Mouse (Mus musculus) lung, embryonic 16.5 days (tissue): ENCODE measurements around the gene Bglap. TPM values are rescaled to one million over a fixed set of nuclear protein-coding genes. Genes with fewer than 3 reads are reported as not detected.
"Not testable (repeated sequence)": the region's sequence is repeated elsewhere in the genome, so short reads cannot be mapped to it uniquely, and the experiment has no call there.

Experiments used
- ATAC-seq: fragments of 200-750 bp; cut with Nextera tagmentation; 2 replicates; pipeline ENCODE4 v1.8.0; 2017; ENCODE audit warnings: low read depth, mild to moderate bottlenecking, moderate library complexity
- H3K27ac ChIP-seq: fragments of 300-500 bp; sonication (generic); 2 replicates; pipeline ENCODE4 v1.5.1; 2014; ENCODE audit warnings: mild to moderate bottlenecking, control low read depth, low read length
- H3K27me3 ChIP-seq: fragments of 300-500 bp; sonication (generic); 2 replicates; pipeline ENCODE4 v1.6.1; 2014; ENCODE audit warnings: low read depth, low read length, mixed read lengths; ENCODE audit not compliant: control insufficient read depth, insufficient read depth
- H3K36me3 ChIP-seq: fragments of 300-500 bp; sonication (generic); 2 replicates; pipeline ENCODE4 v1.6.1; 2014; ENCODE audit warnings: low read length; ENCODE audit not compliant: control insufficient read depth, insufficient read depth
- H3K4me1 ChIP-seq: fragments of 300-500 bp; sonication (generic); replicated peaks from 2 replicates; pipeline ENCODE4 v1.6.1; 2014; ENCODE audit warnings: low read length, mixed read lengths; ENCODE audit not compliant: control insufficient read depth, insufficient read depth
- H3K4me2 ChIP-seq: fragments of 300-500 bp; sonication (generic); 2 replicates; pipeline ENCODE4 v1.6.1; 2014; ENCODE audit warnings: low read depth, low read length, control low read depth
- H3K4me3 ChIP-seq: fragments of 300-500 bp; sonication (generic); 2 replicates; pipeline ENCODE4 v1.5.1; 2014; ENCODE audit warnings: mild to moderate bottlenecking, low read length, control low read depth
- H3K9ac ChIP-seq: fragments of 300-500 bp; sonication (generic); 2 replicates; pipeline ENCODE4 v1.6.1; 2014; ENCODE audit warnings: low read length, control low read depth
- H3K9me3 ChIP-seq: fragments of 300-500 bp; sonication (generic); 2 replicates; pipeline ENCODE4 v1.6.1; 2016; ENCODE audit warnings: low read length; ENCODE audit not compliant: control insufficient read depth
- WGBS: fragments of 180-500 bp; shearing (Covaris S2); extraction: QIAGEN DNeasy Blood & Tissue Kit; methylation state at CpG from one replicate; pipeline ENCODE4 v1.1.7; 2014; 5-methylcytosine and 5-hydroxymethylcytosine counted together
- polyA plus RNA-seq: library from polyadenylated mRNA; unstranded; fragments of >200 nt; fragmentation: Nextera tagmentation; extraction: Ambion mirVana; gene quantifications from 2 replicates; pipeline ENCODE4 v1.2.1, GENCODE M21; 2015

Bglap gene
- polyA plus RNA-seq, 1 experiment from 2014 or later = 0.94 TPM

DNA sequence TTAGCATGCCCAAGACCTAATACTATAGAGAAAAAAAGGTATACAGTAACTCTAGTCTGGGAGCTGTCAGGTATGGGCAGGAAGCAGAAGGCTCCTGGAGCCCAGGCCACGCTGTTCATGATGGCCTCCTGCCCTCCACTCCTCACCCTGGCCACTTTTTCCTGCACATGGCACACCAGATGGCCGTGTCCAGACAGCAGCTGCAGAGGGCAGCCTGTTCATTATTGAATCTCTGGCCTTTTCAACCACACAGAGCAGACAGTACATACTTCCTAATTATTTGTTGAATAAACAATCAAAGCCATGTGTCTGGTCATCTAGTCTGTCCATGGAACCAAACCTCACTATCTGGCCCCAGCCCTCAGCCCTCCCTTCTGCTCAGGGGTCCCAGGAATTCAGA, 14.4 kb upstream of the Bglap start:
- no peak overlapping the region for H3K9ac ChIP-seq
- ATAC-seq = no peak
- no peak overlapping the region for H3K4me3 ChIP-seq
- H3K36me3 ChIP-seq = peaks cover 12% of the 10 kb centered on the region
- no peaks in the 10 kb centered on the region for H3K27me3 ChIP-seq
- no peak overlapping the region for H3K4me2 ChIP-seq
- no peak overlapping the region for H3K27ac ChIP-seq
- WGBS = 81% methylated on average over 2 of the region's 2 CpGs
- no peaks in the 10 kb centered on the region for H3K9me3 ChIP-seq
- H3K4me1 ChIP-seq = no peaks in the 10 kb centered on the region

DNA sequence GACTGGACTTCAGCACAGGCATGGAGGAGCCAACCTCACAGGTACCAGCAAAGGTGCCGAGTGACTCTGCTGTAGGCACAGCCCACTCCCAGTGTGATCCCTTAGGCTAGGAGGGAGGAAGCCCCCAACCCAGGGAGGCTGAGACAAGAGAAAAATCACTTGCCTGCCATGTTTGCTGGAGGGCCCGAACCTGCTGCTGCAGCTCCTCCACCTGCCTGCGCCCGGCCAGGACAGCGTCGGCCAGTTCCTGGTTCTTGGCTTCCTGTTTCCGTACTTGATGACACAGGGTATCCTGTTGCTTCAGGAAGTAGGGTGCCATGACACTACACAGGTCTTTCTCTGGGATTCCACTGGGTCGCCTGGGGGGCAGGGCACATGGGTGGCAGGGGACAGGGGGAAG, 11.5 kb upstream of the Bglap start:
- Histone ChIP-seq H3K9me3 (no peaks in the 10 kb centered on the region), H3K36me3 (peaks cover 9% of the 10 kb centered on the region; the same call in 1 of the 2 replicates), H3K27me3 (no peaks in the 10 kb centered on the region), H3K4me1 (no peaks in the 10 kb centered on the region), H3K4me2 (no peak overlapping the region), H3K27ac (no peak overlapping the region), H3K4me3 (no peak overlapping the region), H3K9ac (no peak overlapping the region)
- ATAC-seq = no peak
- 80% methylated on average over 8 of the region's 8 CpGs for WGBS

DNA sequence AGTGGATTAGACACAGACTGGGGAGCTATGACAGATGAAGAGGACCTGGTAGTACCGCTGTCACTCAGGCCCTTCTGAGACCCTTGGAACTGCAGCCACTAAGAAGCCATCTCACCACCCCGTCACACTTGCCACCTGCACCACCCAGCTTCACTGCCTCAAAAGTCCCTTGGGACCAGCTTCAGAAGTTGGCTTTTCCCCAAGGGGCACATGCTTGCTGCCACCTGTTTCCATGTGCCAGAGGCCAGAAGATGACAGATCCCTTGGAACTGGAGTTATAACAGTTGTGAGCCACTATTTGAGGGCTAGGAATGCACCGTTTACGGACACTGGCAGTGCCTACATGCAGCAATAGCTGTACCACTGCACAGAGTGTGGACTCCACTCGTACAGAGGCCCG, 11.0 kb upstream of the Bglap start:
- Histone ChIP-seq H3K4me3 (no peak overlapping the region), H3K27ac (no peak overlapping the region), H3K9me3 (no peaks in the 10 kb centered on the region), H3K9ac (no peak overlapping the region), H3K4me2 (no peak overlapping the region), H3K4me1 (no peaks in the 10 kb centered on the region), H3K27me3 (no peaks in the 10 kb centered on the region), H3K36me3 (peaks cover 9% of the 10 kb centered on the region; the same call in 1 of the 2 replicates)
- no peak for ATAC-seq
- WGBS = 95% methylated on average over 6 of the region's 6 CpGs

DNA sequence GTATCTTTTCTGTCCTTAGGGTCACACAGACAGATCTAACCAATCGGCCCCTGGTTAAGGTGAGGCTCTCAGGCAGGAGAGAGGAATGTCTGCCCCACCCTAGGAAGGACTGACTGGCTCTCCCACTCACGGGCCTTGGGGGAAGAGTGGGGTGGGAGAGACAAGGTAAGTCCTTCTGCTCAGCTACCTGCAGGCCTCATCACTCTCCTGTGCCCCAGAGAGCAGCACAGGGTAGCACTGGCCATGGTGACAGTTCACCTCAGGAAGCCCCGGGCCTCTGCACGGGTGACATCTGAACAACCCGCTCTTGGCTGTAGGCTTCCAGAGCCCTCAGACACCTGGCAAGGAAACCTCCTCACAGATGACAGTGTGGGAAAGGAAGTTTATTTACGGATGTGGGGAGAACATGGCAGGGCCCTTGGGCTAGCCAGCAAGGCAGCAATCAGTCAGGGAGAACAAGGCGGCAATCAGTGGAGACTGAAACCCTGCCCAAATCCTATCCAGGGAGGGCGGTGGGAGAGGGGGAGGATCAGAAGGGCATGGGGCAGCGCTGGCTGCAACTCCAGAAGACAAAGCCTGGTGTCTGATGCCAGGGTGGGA, 9.6 kb upstream of the Bglap start:
- no peak for ATAC-seq
- H3K9ac ChIP-seq = no peak overlapping the region
- WGBS = 76% methylated on average over 9 of the region's 9 CpGs
- H3K9me3 ChIP-seq = no peaks in the 10 kb centered on the region
- H3K27ac ChIP-seq = no peak overlapping the region
- H3K27me3 ChIP-seq = no peaks in the 10 kb centered on the region
- H3K4me3 ChIP-seq = no peak overlapping the region
- H3K4me1 ChIP-seq = no peaks in the 10 kb centered on the region
- H3K36me3 ChIP-seq = peaks cover 12% of the 10 kb centered on the region; the same call in 1 of the 2 replicates
- H3K4me2 ChIP-seq = no peak overlapping the region

DNA sequence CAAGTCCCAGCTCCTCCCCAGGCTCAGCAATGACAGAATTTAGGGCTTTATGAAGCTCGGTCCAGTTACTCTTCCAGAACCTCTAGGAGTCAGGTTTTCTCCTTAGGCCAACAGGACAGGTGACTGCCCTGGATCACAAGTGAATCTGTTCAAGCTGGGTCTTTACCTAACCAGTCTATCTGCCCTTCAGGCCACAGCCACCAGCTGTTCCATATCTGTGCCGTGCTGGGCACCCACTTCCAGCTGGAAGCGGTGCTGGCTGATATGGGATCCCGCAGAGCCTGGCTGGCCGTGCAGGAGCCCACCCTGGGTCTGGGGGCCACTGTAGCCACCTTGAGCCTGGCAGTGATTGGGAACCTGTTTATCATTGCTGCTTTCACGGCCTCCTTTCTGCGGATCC, 1.9 kb downstream of the Bglap start:
- not testable (repeated sequence) for H3K27me3 ChIP-seq, H3K9me3 ChIP-seq, H3K4me2 ChIP-seq, H3K4me1 ChIP-seq, H3K27ac ChIP-seq, H3K4me3 ChIP-seq, H3K36me3 ChIP-seq, H3K9ac ChIP-seq
- 11% methylated on average over 1 of the region's 7 CpGs for WGBS
- 0 out of 2 replicates have a peak, but pooled peaks have one; percentile 15 for ATAC-seq

DNA sequence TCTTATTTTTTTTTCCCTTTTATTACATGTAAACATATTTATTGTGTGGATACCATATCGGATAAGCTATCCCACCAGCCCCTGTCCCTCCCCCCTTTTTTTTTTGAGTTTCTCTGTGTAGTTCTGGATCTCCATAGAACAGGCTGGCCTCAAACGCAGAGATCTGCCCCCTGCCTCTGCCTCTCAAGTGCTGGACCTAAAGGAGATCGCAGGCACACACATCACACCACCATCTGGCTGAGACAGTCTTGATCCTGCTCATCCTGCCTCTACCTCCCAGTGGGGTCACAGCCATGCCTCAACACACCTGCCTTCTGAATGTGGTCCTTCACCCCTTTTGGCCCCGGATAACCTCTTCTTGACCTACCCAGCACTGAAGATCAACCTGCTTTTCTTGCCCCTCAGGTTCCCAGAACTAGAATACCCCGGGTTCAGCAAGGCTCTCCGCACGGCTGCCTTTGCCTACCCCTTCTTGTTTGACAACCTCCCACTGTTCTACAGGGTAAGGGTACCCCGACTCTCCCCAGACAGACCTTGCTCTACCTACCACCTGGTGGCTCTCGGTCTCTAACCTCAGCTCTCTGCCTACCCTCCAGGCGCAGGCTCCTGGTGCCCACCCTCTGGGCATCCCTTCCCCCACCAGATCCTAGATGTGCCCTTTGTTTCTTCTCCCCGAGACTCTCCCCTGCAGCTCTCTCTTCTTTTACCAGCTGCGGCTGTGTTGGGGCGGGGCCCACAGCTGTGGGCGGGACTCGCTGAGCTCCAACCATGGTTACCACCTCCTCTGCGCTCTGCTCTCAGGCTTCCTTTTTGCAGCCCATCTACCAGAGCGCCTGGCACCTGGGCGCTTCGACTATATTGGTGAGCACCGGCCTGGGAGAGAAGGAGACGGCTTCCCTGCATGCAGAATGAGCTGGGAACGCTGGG, 2.6 kb downstream of the Bglap start:
- not testable (repeated sequence) for H3K27me3 ChIP-seq, H3K9me3 ChIP-seq, H3K36me3 ChIP-seq, H3K27ac ChIP-seq, H3K9ac ChIP-seq, H3K4me1 ChIP-seq
- H3K4me2 ChIP-seq = peak overlapping the region; percentile 50
- peak; percentile 89 for ATAC-seq
- 12% methylated on average over 18 of the region's 22 CpGs for WGBS
- 0 out of 2 replicates have a peak overlapping the region, but pooled peaks have one; percentile 13 for H3K4me3 ChIP-seq

DNA sequence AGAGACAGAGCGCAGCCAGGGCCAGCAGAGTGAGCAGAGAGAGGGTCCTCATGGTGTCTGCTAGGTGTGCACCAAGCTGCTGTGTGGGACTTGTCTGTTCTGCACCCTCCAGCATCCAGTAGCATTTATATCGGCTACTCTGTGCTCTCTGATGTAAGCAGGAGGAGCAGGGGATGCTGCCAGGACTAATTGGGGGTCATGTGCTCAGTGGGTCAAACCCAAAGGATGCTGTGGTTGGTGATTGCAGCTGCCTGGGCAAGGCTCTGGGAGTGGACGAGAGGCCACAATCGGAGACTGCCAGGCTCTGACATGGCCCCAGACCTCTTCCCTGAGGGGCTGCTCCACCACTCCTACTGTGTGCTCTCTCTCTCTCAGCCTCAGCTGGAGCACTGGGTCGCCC, 5.7 kb downstream of the Bglap start, which contains the start of gene Bglap2:
Gene Bglap2 (minus strand): TSS at position 101 of the 400 bp plus-strand sequence.
- H3K4me3 ChIP-seq, H3K4me2 ChIP-seq, H3K9me3 ChIP-seq, H3K27me3 ChIP-seq, H3K4me1 ChIP-seq, H3K9ac ChIP-seq, H3K27ac ChIP-seq, ATAC-seq, H3K36me3 ChIP-seq: not testable (repeated sequence)
- 73% methylated on average over 4 of the region's 5 CpGs for WGBS

DNA sequence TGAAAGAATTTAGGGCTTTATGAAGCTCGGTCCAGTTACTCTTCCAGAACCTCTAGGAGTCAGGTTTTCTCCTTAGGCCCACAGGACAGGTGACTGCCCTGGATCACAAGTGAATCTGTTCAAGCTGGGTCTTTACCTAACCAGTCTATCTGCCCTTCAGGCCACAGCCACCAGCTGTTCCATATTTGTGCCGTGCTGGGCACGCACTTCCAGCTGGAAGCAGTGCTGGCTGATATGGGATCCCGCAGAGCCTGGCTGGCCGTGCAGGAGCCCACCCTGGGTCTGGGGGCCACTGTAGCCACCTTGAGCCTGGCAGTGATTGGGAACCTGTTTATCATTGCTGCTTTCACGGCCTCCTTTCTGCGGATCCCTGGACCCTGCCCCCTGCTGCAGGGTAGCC, 7.6 kb downstream of the Bglap start:
- H3K4me1 ChIP-seq, H3K27ac ChIP-seq, H3K27me3 ChIP-seq, H3K36me3 ChIP-seq, H3K4me3 ChIP-seq, ATAC-seq, H3K4me2 ChIP-seq, H3K9me3 ChIP-seq, H3K9ac ChIP-seq: not testable (repeated sequence)
- 30% methylated on average over 4 of the region's 7 CpGs for WGBS

DNA sequence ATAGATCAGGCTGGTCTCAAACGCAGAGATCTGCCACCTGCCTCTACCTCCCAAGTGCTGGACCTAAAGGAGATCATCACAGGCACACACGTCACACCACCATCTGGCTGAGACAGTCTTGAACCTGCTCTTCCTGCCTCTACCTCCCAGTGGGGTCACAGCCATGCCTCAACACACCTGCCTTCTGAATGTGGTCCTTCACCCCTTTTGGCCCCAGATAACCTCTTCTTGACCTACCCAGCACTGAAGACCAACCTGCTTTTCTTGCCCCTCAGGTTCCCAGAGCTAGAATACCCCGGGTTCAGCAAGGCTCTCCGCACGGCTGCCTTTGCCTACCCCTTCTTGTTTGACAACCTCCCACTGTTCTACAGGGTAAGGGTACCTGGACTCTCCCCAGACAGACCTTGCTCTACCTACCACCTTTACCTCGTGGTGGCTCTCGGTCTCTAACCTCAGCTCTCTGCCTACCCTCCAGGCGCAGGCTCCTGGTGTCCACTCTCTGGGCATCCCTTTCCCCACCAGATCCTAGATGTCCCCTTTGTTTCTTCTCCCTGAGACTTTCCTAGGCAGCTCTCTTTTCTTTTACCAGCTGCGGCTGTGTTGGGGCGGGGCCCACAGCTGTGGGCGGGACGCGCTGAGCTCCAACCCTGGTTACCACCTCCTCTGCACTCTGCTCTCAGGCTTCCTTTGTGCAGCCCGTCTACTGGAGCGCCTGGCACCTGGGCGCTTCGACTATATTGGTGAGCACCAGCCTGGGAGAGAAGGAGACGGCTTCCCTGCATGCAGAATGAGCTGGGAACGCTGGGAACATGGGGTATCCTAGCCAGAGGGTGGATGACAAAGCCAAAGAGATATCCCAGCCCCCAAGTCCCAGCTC, 8.3 kb downstream of the Bglap start:
- H3K27me3 ChIP-seq, H3K27ac ChIP-seq, H3K36me3 ChIP-seq, H3K9ac ChIP-seq, H3K4me1 ChIP-seq, H3K9me3 ChIP-seq: not testable (repeated sequence)
- Histone ChIP-seq H3K4me2 (peak overlapping the region; percentile 46), H3K4me3 (peak overlapping the region; percentile 24; the same call in 1 of the 2 replicates)
- peak; percentile 94 for ATAC-seq
- WGBS = 11% methylated on average over 16 of the region's 19 CpGs
